Mouse (Mus musculus): ENCODE data around the gene Paxx. TPM values are rescaled to one million over a fixed set of nuclear protein-coding genes. Genes with fewer than 3 reads are reported as not detected.

Gene Paxx
- polyA plus RNA-seq, 1 experiment from 2014 or later: 17.4 TPM

GRCm38 (mm10) chr2:25497846-25498575 is 37.1 kb upstream of the Paxx start:
- Histone ChIP-seq H3K27ac (replicated peaks) (no peak overlapping the region), H3K36me3 (peaks cover 9% of the 10 kb centered on the region), H3K4me1 (peaks cover 31% of the 10 kb centered on the region), H3K4me3 (no peak overlapping the region), H3K27me3 (ENCODE audit: low read depth, poor library complexity, severe bottlenecking) (no peaks in the 10 kb centered on the region), H3K9me3 (replicated peaks) (no peaks in the 10 kb centered on the region)
- WGBS: 65% methylated on average over 6 of the region's 6 CpGs
- no peak for DNase-seq (ENCODE audit: low spot score)

GRCm38 (mm10) chr2:25496462-25496861 is 35.6 kb upstream of the Paxx start:
- Histone ChIP-seq H3K27me3 (ENCODE audit: low read depth, poor library complexity, severe bottlenecking) (no peaks in the 10 kb centered on the region), H3K4me3 (no peak overlapping the region), H3K9me3 (replicated peaks) (no peaks in the 10 kb centered on the region), H3K4me1 (peaks cover 20% of the 10 kb centered on the region), H3K36me3 (no peaks in the 10 kb centered on the region), H3K27ac (replicated peaks) (no peak overlapping the region)
- peak; percentile 24 for DNase-seq (ENCODE audit: low spot score)
- 44% methylated on average over 4 of the region's 4 CpGs for WGBS

- 89% methylated on average over 5 of the region's 5 CpGs for WGBS
- Histone ChIP-seq H3K4me1 (peaks cover 7% of the 10 kb centered on the region; the same call in 1 of the 2 replicates), H3K9me3 (replicated peaks) (no peaks in the 10 kb centered on the region), H3K27ac (replicated peaks) (no peak within 1 kb of the TSS), H3K4me3 (no peak within 1 kb of the TSS), H3K36me3 (no peaks in the 10 kb centered on the region), H3K27me3 (ENCODE audit: low read depth, poor library complexity, severe bottlenecking) (no peaks in the 10 kb centered on the region)
- DNase-seq (ENCODE audit: low spot score): no peak
Observed at GRCm38 (mm10) chr2:25493476-25493961, 32.6 kb upstream of the Paxx start, which contains the start of gene Lcn12. Lcn12 (minus strand) TSS chr2:25493911.

GRCm38 (mm10) chr2:25492988-25493387 is 32.1 kb upstream of the Paxx start:
- Histone ChIP-seq H3K27me3 (ENCODE audit: low read depth, poor library complexity, severe bottlenecking) (no peaks in the 10 kb centered on the region), H3K36me3 (no peaks in the 10 kb centered on the region), H3K4me1 (0 out of 2 replicates have a peak, but pooled peaks cover 4% of the 10 kb centered on the region), H3K9me3 (replicated peaks) (no peaks in the 10 kb centered on the region), H3K27ac (replicated peaks) (no peak overlapping the region), H3K4me3 (no peak overlapping the region)
- DNase-seq (ENCODE audit: low spot score): no peak
- 83% methylated on average over 5 of the region's 5 CpGs for WGBS

- Histone ChIP-seq H3K9me3 (replicated peaks) (no peaks in the 10 kb centered on the region), H3K36me3 (no peaks in the 10 kb centered on the region), H3K27me3 (ENCODE audit: low read depth, poor library complexity, severe bottlenecking) (no peaks in the 10 kb centered on the region), H3K4me3 (no peak overlapping the region), H3K27ac (replicated peaks) (no peak overlapping the region), H3K4me1 (0 out of 2 replicates have a peak, but pooled peaks cover 6% of the 10 kb centered on the region)
- DNase-seq (ENCODE audit: low spot score): no peak
- WGBS: 83% methylated on average over 7 of the region's 7 CpGs
Observed at GRCm38 (mm10) chr2:25488671-25489068, 27.8 kb upstream of the Paxx start.

GRCm38 (mm10) chr2:25487965-25488670 is 27.2 kb upstream of the Paxx start:
- no peaks in the 10 kb centered on the region for H3K36me3 ChIP-seq
- WGBS: 78% methylated on average over 6 of the region's 6 CpGs

GRCm38 (mm10) chr2:25484901-25485647 is 24.2 kb upstream of the Paxx start:
- H3K27ac ChIP-seq (replicated peaks): no peak overlapping the region
- H3K36me3 ChIP-seq: no peaks in the 10 kb centered on the region
- H3K4me3 ChIP-seq: no peak overlapping the region
- H3K4me1 ChIP-seq: 0 out of 2 replicates have a peak, but pooled peaks cover 6% of the 10 kb centered on the region
- DNase-seq (ENCODE audit: low spot score): no peak
- no peaks in the 10 kb centered on the region for H3K27me3 ChIP-seq (ENCODE audit: low read depth, poor library complexity, severe bottlenecking)
- 75% methylated on average over 11 of the region's 11 CpGs for WGBS
- H3K9me3 ChIP-seq (replicated peaks): no peaks in the 10 kb centered on the region

More at GRCm38 (mm10) chr2:25487965-25488670, 27.2 kb upstream of the Paxx start:
- Histone ChIP-seq H3K9me3 (replicated peaks) (no peaks in the 10 kb centered on the region), H3K27me3 (ENCODE audit: low read depth, poor library complexity, severe bottlenecking) (no peaks in the 10 kb centered on the region), H3K4me1 (0 out of 2 replicates have a peak, but pooled peaks cover 6% of the 10 kb centered on the region), H3K4me3 (no peak overlapping the region), H3K27ac (replicated peaks) (no peak overlapping the region)
- DNase-seq (ENCODE audit: low spot score): no peak

- no peaks in the 10 kb centered on the region for H3K36me3 ChIP-seq
- H3K9me3 ChIP-seq (replicated peaks): no peaks in the 10 kb centered on the region
- WGBS: 30% methylated on average over 7 of the region's 7 CpGs
- DNase-seq (ENCODE audit: low spot score): peak; percentile 36
- no peak overlapping the region for H3K27ac ChIP-seq (replicated peaks)
- no peaks in the 10 kb centered on the region for H3K27me3 ChIP-seq (ENCODE audit: low read depth, poor library complexity, severe bottlenecking)
- no peak overlapping the region for H3K4me3 ChIP-seq
- 0 out of 2 replicates have a peak, but pooled peaks cover 6% of the 10 kb centered on the region for H3K4me1 ChIP-seq
Observed at GRCm38 (mm10) chr2:25482969-25483368, 22.1 kb upstream of the Paxx start.

- Histone ChIP-seq H3K4me3 (no peak overlapping the region), H3K27me3 (ENCODE audit: low read depth, poor library complexity, severe bottlenecking) (no peaks in the 10 kb centered on the region), H3K27ac (replicated peaks) (no peak overlapping the region), H3K4me1 (0 out of 2 replicates have a peak, but pooled peaks cover 6% of the 10 kb centered on the region), H3K9me3 (replicated peaks) (no peaks in the 10 kb centered on the region), H3K36me3 (no peaks in the 10 kb centered on the region)
- 83% methylated on average over 1 of the region's 1 CpGs for WGBS
- DNase-seq (ENCODE audit: low spot score): no peak
Observed at GRCm38 (mm10) chr2:25480541-25480940, 19.6 kb upstream of the Paxx start.

GRCm38 (mm10) chr2:25479551-25480311 is 18.8 kb upstream of the Paxx start:
- Histone ChIP-seq H3K9me3 (replicated peaks) (no peaks in the 10 kb centered on the region), H3K36me3 (no peaks in the 10 kb centered on the region), H3K4me3 (no peak overlapping the region), H3K27me3 (ENCODE audit: low read depth, poor library complexity, severe bottlenecking) (no peaks in the 10 kb centered on the region), H3K4me1 (no peaks in the 10 kb centered on the region), H3K27ac (replicated peaks) (no peak overlapping the region)
- WGBS: 80% methylated on average over 10 of the region's 10 CpGs
- DNase-seq (ENCODE audit: low spot score): no peak

- WGBS: 89% methylated on average over 3 of the region's 3 CpGs
- Histone ChIP-seq H3K4me3 (no peak overlapping the region), H3K27me3 (ENCODE audit: low read depth, poor library complexity, severe bottlenecking) (no peaks in the 10 kb centered on the region)
Observed at GRCm38 (mm10) chr2:25477967-25478675, 17.2 kb upstream of the Paxx start.

More at GRCm38 (mm10) chr2:25477967-25478675, 17.2 kb upstream of the Paxx start:
- no peak for DNase-seq (ENCODE audit: low spot score)
- Histone ChIP-seq H3K4me1 (no peaks in the 10 kb centered on the region), H3K9me3 (replicated peaks) (no peaks in the 10 kb centered on the region), H3K36me3 (no peaks in the 10 kb centered on the region), H3K27ac (replicated peaks) (no peak overlapping the region)

Measured in midbrain, embryonic 10.5 days (tissue).